Mouse (Mus musculus) lung, adult 2 months (tissue): ENCODE measurements around the gene Arhgap35.

Source experiments
- CTCF ChIP-seq: fragments of 200-500 bp; IDR thresholded peaks from 2 replicates; pipeline ENCODE4 v1.5.1; 2011; ENCODE audit warnings: mild to moderate bottlenecking, low read length, control low read depth; ENCODE audit not compliant: insufficient read depth
- POLR2A ChIP-seq: fragments of 200-500 bp; IDR thresholded peaks from 2 replicates; pipeline ENCODE4 v1.6.1; 2011; ENCODE audit warnings: low read depth, mild to moderate bottlenecking, control low read depth, low read length, borderline replicate concordance; ENCODE audit errors: extremely low read depth

GRCm38 (mm10) chr7:16451656-16452055 is 163.1 kb downstream of the Arhgap35 start:
- TF ChIP-seq CTCF: no peak
- TF ChIP-seq POLR2A: no peak
